In genomic region chr14:31195968-31196367, GRCm38 (mm10) we compare ENCODE assay signal across 8 mouse cellular contexts. TPM values are rescaled to one million over a fixed set of nuclear protein-coding genes. Genes with fewer than 3 reads are reported as not detected.
DNase-seq lines count a peak whose midpoint lies in the region; ATAC-seq lines count a peak whose summit lies in the region.

No protein-coding gene starts in this region.

- peak; percentile 33 for DNase-seq in embryonic facial prominence, embryonic 11.5 days (ENCODE audit: low spot score)
- DNase-seq in embryonic facial prominence, embryonic 10.5 days (ENCODE audit: low spot score) = no peak
- DNase-seq in 3T3-L1 (ENCODE audit: low read depth, low spot score) (peak; percentile 54), adipocyte (ENCODE audit: low spot score) (peak; percentile 29)
- no peak for DNase-seq in ovary, adult 18-20 months (ENCODE audit: low spot score)
- DNase-seq in Muller cell, postnatal 12 days (ENCODE audit: inconsistent ontology term) = no peak

- H3K9ac ChIP-seq in embryonic facial prominence, embryonic 11.5 days (replicated peaks; ENCODE audit: low read length) = no peak overlapping the region

- ATAC-seq in embryonic facial prominence, embryonic 11.5 days (replicated peaks; ENCODE audit: insufficient number of reproducible peaks, low FRiP score, low TSS enrichment, low read depth) = no peak
- peak; percentile 41 for ATAC-seq in inflammation-experienced regulatory T-cells, adult 6 months
- ATAC-seq in neutrophil, adult 5-6 weeks (ENCODE audit: extremely low read depth, insufficient number of reproducible peaks, low FRiP score, poor library complexity, severe bottlenecking) = peak; percentile 79

- no peak overlapping the region for H3K27ac ChIP-seq in embryonic facial prominence, embryonic 11.5 days (replicated peaks; ENCODE audit: low read depth, low read length)
- H3K27ac ChIP-seq in embryonic facial prominence, embryonic 10.5 days (replicated peaks) = no peak overlapping the region

- H3K27me3 ChIP-seq in embryonic facial prominence, embryonic 11.5 days (ENCODE audit: control insufficient read depth, insufficient read depth, low read length) = no peaks in the 10 kb centered on the region
- H3K27me3 ChIP-seq in embryonic facial prominence, embryonic 10.5 days (replicated peaks; ENCODE audit: low read depth, poor library complexity, severe bottlenecking) = no peaks in the 10 kb centered on the region

- H3K4me2 ChIP-seq in embryonic facial prominence, embryonic 11.5 days (ENCODE audit: low read depth, low read length) = no peak overlapping the region

- peaks cover 20% of the 10 kb centered on the region for H3K36me3 ChIP-seq in embryonic facial prominence, embryonic 11.5 days (replicated peaks; ENCODE audit: control insufficient read depth, insufficient read depth, low read depth, low read length)
- H3K36me3 ChIP-seq in embryonic facial prominence, embryonic 10.5 days (replicated peaks) = peaks cover 100% of the 10 kb centered on the region

- H3K4me1 ChIP-seq in embryonic facial prominence, embryonic 11.5 days (ENCODE audit: control insufficient read depth, insufficient read depth, low read length) = no peaks in the 10 kb centered on the region
- no peaks in the 10 kb centered on the region for H3K4me1 ChIP-seq in embryonic facial prominence, embryonic 10.5 days

- no peak overlapping the region for H3K4me3 ChIP-seq in embryonic facial prominence, embryonic 11.5 days (ENCODE audit: low read depth, low read length)
- no peak overlapping the region for H3K4me3 ChIP-seq in embryonic facial prominence, embryonic 10.5 days

- H3K9me3 ChIP-seq in embryonic facial prominence, embryonic 11.5 days (replicated peaks; ENCODE audit: control insufficient read depth, low read length) = no peaks in the 10 kb centered on the region
- H3K9me3 ChIP-seq in embryonic facial prominence, embryonic 10.5 days = no peaks in the 10 kb centered on the region

RNA-seq across cellular contexts. Expression of gene Tnnc1, which starts 12.1 kb away (rescaled TPM):
- 10.0 and 25.3 TPM in 2 replicates for polyA plus RNA-seq in embryonic facial prominence, embryonic 11.5 days (2014; fragmentation: Nextera tagmentation; extraction: Ambion mirVana)
- polyA plus RNA-seq in embryonic facial prominence, embryonic 10.5 days (2016; fragmentation: Nextera tagmentation; extraction: Ambion mirVana) = 3.0 and 6.2 TPM in 2 replicates
- polyA plus RNA-seq in inflammation-experienced regulatory T-cells, adult 6 months (2017; shearing (Covaris generic)) = not detected
- not detected in 2 replicates for total RNA-seq in neutrophil, adult 5-6 weeks (2017)

RNA-seq across cellular contexts. Expression of gene Nisch, which starts 20.8 kb away (rescaled TPM):
- 270 and 277 TPM in 2 replicates for polyA plus RNA-seq in embryonic facial prominence, embryonic 11.5 days (2014; fragmentation: Nextera tagmentation; extraction: Ambion mirVana)
- 476 and 493 TPM in 2 replicates for polyA plus RNA-seq in embryonic facial prominence, embryonic 10.5 days (2016; fragmentation: Nextera tagmentation; extraction: Ambion mirVana)
- polyA plus RNA-seq in inflammation-experienced regulatory T-cells, adult 6 months (2017; shearing (Covaris generic)) = 100 to 1,000 TPM in 2 of 3 experiments, 10 to 100 TPM in 1; 77.1 to 218 (median 164) TPM
- 329 and 351 TPM in 2 replicates for total RNA-seq in neutrophil, adult 5-6 weeks (2017)

RNA-seq across cellular contexts. Expression of gene Sema3g, which starts 21.7 kb away (rescaled TPM):
- polyA plus RNA-seq in embryonic facial prominence, embryonic 11.5 days (2014; fragmentation: Nextera tagmentation; extraction: Ambion mirVana) = 0.21 and 0.24 TPM in 2 replicates
- 0.76 and 0.79 TPM in 2 replicates for polyA plus RNA-seq in embryonic facial prominence, embryonic 10.5 days (2016; fragmentation: Nextera tagmentation; extraction: Ambion mirVana)
- not detected for polyA plus RNA-seq in inflammation-experienced regulatory T-cells, adult 6 months (2017; shearing (Covaris generic))
- total RNA-seq in neutrophil, adult 5-6 weeks (2017) = 0.37 and 0.58 TPM in 2 replicates

RNA-seq across cellular contexts. Expression of gene Stab1, which starts 27.5 kb away (rescaled TPM):
- 19.8 and 23.6 TPM in 2 replicates for polyA plus RNA-seq in embryonic facial prominence, embryonic 11.5 days (2014; fragmentation: Nextera tagmentation; extraction: Ambion mirVana)
- polyA plus RNA-seq in embryonic facial prominence, embryonic 10.5 days (2016; fragmentation: Nextera tagmentation; extraction: Ambion mirVana) = 21.0 and 22.3 TPM in 2 replicates
- polyA plus RNA-seq in inflammation-experienced regulatory T-cells, adult 6 months (2017; shearing (Covaris generic)) = 1 to 10 TPM; 1.9 to 4.1 (median 2.8) TPM
- 4.1 and 5.0 TPM in 2 replicates for total RNA-seq in neutrophil, adult 5-6 weeks (2017)

RNA-seq across cellular contexts. Expression of gene Phf7, which starts 55.1 kb away (rescaled TPM):
- 12.5 and 14.2 TPM in 2 replicates for polyA plus RNA-seq in embryonic facial prominence, embryonic 11.5 days (2014; fragmentation: Nextera tagmentation; extraction: Ambion mirVana)
- polyA plus RNA-seq in embryonic facial prominence, embryonic 10.5 days (2016; fragmentation: Nextera tagmentation; extraction: Ambion mirVana) = 12.0 and 12.8 TPM in 2 replicates
- polyA plus RNA-seq in inflammation-experienced regulatory T-cells, adult 6 months (2017; shearing (Covaris generic)) = 10 to 100 TPM; 11.8 to 13.2 (median 13.1) TPM
- total RNA-seq in neutrophil, adult 5-6 weeks (2017) = 18.7 and 19.3 TPM in 2 replicates

Comparison
In these comparisons a context has a peak if more than half of its experiments do, and no peak if none do; other contexts are left out.
1. DNase-seq: peak in embryonic facial prominence, embryonic 11.5 days (single experiment), 3T3-L1 (single experiment) and adipocyte (single experiment); none in embryonic facial prominence, embryonic 10.5 days (single experiment), ovary, adult 18-20 months (single experiment) and Muller cell, postnatal 12 days (single experiment).